Mouse (Mus musculus) ovary, adult 18-20 months (tissue): ENCODE measurements around the gene Golga1.

ENCODE experiments used
- DNase-seq: peaks from one replicate; pipeline ENCODE4 v3.0.0; 2022; ENCODE audit warnings: low spot score, mixed read lengths

Gene Golga1

GRCm38 (mm10) chr2:39006149-39006730 is 59.1 kb downstream of the Golga1 start:
- DNase-seq = no peak

GRCm38 (mm10) chr2:39005574-39006079 is 59.7 kb downstream of the Golga1 start, which contains the start of gene Rpl35:
TSS of gene Rpl35 (minus strand) at chr2:39005624.
- DNase-seq = no peak

- peak; percentile 84 for DNase-seq
Observed at GRCm38 (mm10) chr2:39004880-39005435, 60.4 kb downstream of the Golga1 start, which contains the start of gene Arpc5l. TSS of gene Arpc5l (plus strand) at chr2:39005348.

- no peak for DNase-seq
Observed at GRCm38 (mm10) chr2:39004372-39004771, 61.0 kb downstream of the Golga1 start.

- DNase-seq = no peak
Observed at GRCm38 (mm10) chr2:39003512-39003911, 61.8 kb downstream of the Golga1 start.

- no peak for DNase-seq
Observed at GRCm38 (mm10) chr2:39003106-39003505, 62.2 kb downstream of the Golga1 start.

- DNase-seq = no peak
Observed at GRCm38 (mm10) chr2:39001866-39002265, 63.5 kb downstream of the Golga1 start.

GRCm38 (mm10) chr2:39000587-39000919 is 64.8 kb downstream of the Golga1 start:
- DNase-seq = no peak

- no peak for DNase-seq
Observed at GRCm38 (mm10) chr2:38999910-39000586, 65.3 kb downstream of the Golga1 start.

GRCm38 (mm10) chr2:38999381-38999780 is 66.0 kb downstream of the Golga1 start:
- no peak for DNase-seq

- peak; percentile 77 for DNase-seq
Observed at GRCm38 (mm10) chr2:38997386-38998374, 67.7 kb downstream of the Golga1 start, which contains the start of gene Wdr38. TSS of gene Wdr38 (plus strand) at chr2:38997476.

GRCm38 (mm10) chr2:38992452-38992851 is 72.9 kb downstream of the Golga1 start:
- DNase-seq = no peak

- DNase-seq = no peak
Observed at GRCm38 (mm10) chr2:38992004-38992403, 73.3 kb downstream of the Golga1 start.

- no peak for DNase-seq
Observed at GRCm38 (mm10) chr2:38988929-38989328, 76.4 kb downstream of the Golga1 start.

GRCm38 (mm10) chr2:38987803-38988510 is 77.4 kb downstream of the Golga1 start:
- DNase-seq = no peak

- DNase-seq = no peak
Observed at GRCm38 (mm10) chr2:38987371-38987770, 78.0 kb downstream of the Golga1 start.

GRCm38 (mm10) chr2:38986580-38986979 is 78.8 kb downstream of the Golga1 start:
- DNase-seq = peak; percentile 35

GRCm38 (mm10) chr2:38983456-38983855 is 81.9 kb downstream of the Golga1 start:
- DNase-seq = no peak

- DNase-seq = no peak
Observed at GRCm38 (mm10) chr2:38977837-38978236, 87.5 kb downstream of the Golga1 start.

GRCm38 (mm10) chr2:38975941-38976805 is 89.2 kb downstream of the Golga1 start:
- DNase-seq = no peak
